Mouse (Mus musculus) liver, adult (tissue): Measurements from ENCODE around the gene Smg6.

Experiments used
- GATA4 ChIP-seq: IDR thresholded peaks from 2 replicates; pipeline ENCODE4 v1.6.1; 2014; ENCODE audit warnings: mild to moderate bottlenecking, low read length; ENCODE audit not compliant: insufficient replicate concordance

The Smg6 gene

GRCm38 (mm10) chr11:75155985-75156384 lies 230.4 kb downstream of the Smg6 start:
- no peak for TF ChIP-seq GATA4

GRCm38 (mm10) chr11:75156416-75156815 lies 230.8 kb downstream of the Smg6 start:
- TF ChIP-seq GATA4 = no peak

GRCm38 (mm10) chr11:75157037-75157436 lies 231.4 kb downstream of the Smg6 start:
- no peak for TF ChIP-seq GATA4

GRCm38 (mm10) chr11:75157901-75158300 lies 232.3 kb downstream of the Smg6 start:
- TF ChIP-seq GATA4 = no peak

- no peak for TF ChIP-seq GATA4
Measured at GRCm38 (mm10) chr11:75158432-75158831, 232.8 kb downstream of the Smg6 start.

GRCm38 (mm10) chr11:75159564-75159963 lies 233.9 kb downstream of the Smg6 start:
- TF ChIP-seq GATA4 = no peak

GRCm38 (mm10) chr11:75160954-75161353 lies 235.3 kb downstream of the Smg6 start:
- TF ChIP-seq GATA4 = no peak

GRCm38 (mm10) chr11:75161417-75162008 lies 235.9 kb downstream of the Smg6 start:
- no peak for TF ChIP-seq GATA4

GRCm38 (mm10) chr11:75162591-75163080 lies 237.0 kb downstream of the Smg6 start:
- TF ChIP-seq GATA4 = no peak

- TF ChIP-seq GATA4 = no peak
Measured at GRCm38 (mm10) chr11:75163379-75163778, 237.8 kb downstream of the Smg6 start.

- TF ChIP-seq GATA4 = no peak
Measured at GRCm38 (mm10) chr11:75164051-75164450, 238.4 kb downstream of the Smg6 start.

- no peak for TF ChIP-seq GATA4
Measured at GRCm38 (mm10) chr11:75164750-75165149, 239.1 kb downstream of the Smg6 start.

GRCm38 (mm10) chr11:75165441-75166192 lies 240.0 kb downstream of the Smg6 start:
- TF ChIP-seq GATA4 = no peak

- no peak for TF ChIP-seq GATA4
Measured at GRCm38 (mm10) chr11:75166193-75166842, 240.7 kb downstream of the Smg6 start.

GRCm38 (mm10) chr11:75166861-75167642 lies 241.4 kb downstream of the Smg6 start:
- TF ChIP-seq GATA4 = no peak
